Mouse (Mus musculus) embryonic facial prominence, embryonic 10.5 days (tissue): ENCODE data around the gene Ccdc171. TPM values are rescaled to one million over a fixed set of nuclear protein-coding genes. Genes with fewer than 3 reads are reported as not detected.

Source experiments
- DNase-seq: peaks from one replicate; pipeline ENCODE4 v3.0.0-alpha.2; 2017; ENCODE audit warnings: low spot score
- H3K27ac ChIP-seq: fragments of 300-500 bp; sonication (generic); replicated peaks from 2 replicates; pipeline ENCODE4 v1.5.1; 2016; ENCODE audit warnings: mild to moderate bottlenecking
- H3K27me3 ChIP-seq: fragments of 300-500 bp; sonication (generic); replicated peaks from 2 replicates; pipeline ENCODE4 v1.6.1; 2016; ENCODE audit warnings: low read depth, mild to moderate bottlenecking; ENCODE audit not compliant: poor library complexity, severe bottlenecking
- H3K36me3 ChIP-seq: fragments of 300-500 bp; sonication (generic); replicated peaks from 2 replicates; pipeline ENCODE4 v1.6.1; 2016; ENCODE audit warnings: mild to moderate bottlenecking, moderate library complexity
- H3K4me1 ChIP-seq: fragments of 300-500 bp; sonication (generic); 2 replicates; pipeline ENCODE4 v1.6.1; 2016
- H3K4me3 ChIP-seq: fragments of 300-500 bp; sonication (generic); 2 replicates; pipeline ENCODE4 v1.5.1; 2016; ENCODE audit warnings: mild to moderate bottlenecking, moderate library complexity
- H3K9me3 ChIP-seq: fragments of 300-500 bp; sonication (generic); 2 replicates; pipeline ENCODE4 v1.6.1; 2016; ENCODE audit warnings: mild to moderate bottlenecking
- WGBS: fragments of 180-500 bp; shearing (Covaris S2); methylation state at CpG from one replicate; pipeline ENCODE4 v1.1.7; 2016; 5-methylcytosine and 5-hydroxymethylcytosine counted together
- polyA plus RNA-seq: library from polyadenylated mRNA; unstranded; fragments of >200 nt; fragmentation: Nextera tagmentation; extraction: Ambion mirVana; gene quantifications from 2 replicates; pipeline ENCODE4 v1.2.1, GENCODE M21; 2016

The Ccdc171 gene
- polyA plus RNA-seq, 1 experiment from 2014 or later: 6.1 TPM

DNA sequence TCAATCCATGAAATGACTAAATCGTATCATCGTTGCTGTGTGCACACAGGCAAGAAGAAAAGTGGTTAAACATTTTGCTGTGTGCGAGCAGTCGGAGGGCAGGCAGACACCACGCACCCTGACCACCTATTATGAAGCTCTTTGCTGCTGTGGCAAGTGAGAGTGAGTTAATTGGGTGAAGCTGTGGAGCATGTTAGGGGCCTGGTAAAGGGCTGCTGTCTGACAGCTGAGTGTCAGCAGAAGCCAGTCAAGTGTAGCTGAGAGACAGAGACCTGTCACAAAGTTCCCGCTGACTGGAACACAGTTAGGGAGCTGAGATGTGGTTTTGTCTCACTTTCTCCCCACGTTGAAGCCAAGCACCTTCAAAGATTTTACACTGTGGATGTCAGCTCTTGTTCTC, 321.0 kb downstream of the Ccdc171 start:
- no peak for DNase-seq
- 61% methylated on average over 7 of the region's 7 CpGs for WGBS

GRCm38 (mm10) chr4:83853885-83854284, 328.5 kb downstream of the Ccdc171 start:
- Histone ChIP-seq H3K4me3 (no peak overlapping the region), H3K36me3 (no peaks in the 10 kb centered on the region), H3K27ac (no peak overlapping the region), H3K27me3 (no peaks in the 10 kb centered on the region), H3K9me3 (0 out of 2 replicates have a peak, but pooled peaks cover 2% of the 10 kb centered on the region), H3K4me1 (no peaks in the 10 kb centered on the region)
- WGBS: 88% methylated on average over 5 of the region's 5 CpGs
- DNase-seq: no peak

More for the DNA sequence above, 321.0 kb downstream of the Ccdc171 start:
- no peak overlapping the region; the same call in 1 of the 2 replicates for H3K27ac ChIP-seq
- no peak overlapping the region for H3K4me3 ChIP-seq
- H3K36me3 ChIP-seq: no peaks in the 10 kb centered on the region
- no peaks in the 10 kb centered on the region for H3K27me3 ChIP-seq
- peaks cover 16% of the 10 kb centered on the region for H3K4me1 ChIP-seq
- H3K9me3 ChIP-seq: no peaks in the 10 kb centered on the region

GRCm38 (mm10) chr4:83861706-83862105, 336.4 kb downstream of the Ccdc171 start:
- 68% methylated on average over 3 of the region's 3 CpGs for WGBS
- H3K27me3 ChIP-seq: no peaks in the 10 kb centered on the region
- H3K36me3 ChIP-seq: no peaks in the 10 kb centered on the region
- no peak for DNase-seq
- no peak overlapping the region for H3K4me3 ChIP-seq
- H3K4me1 ChIP-seq: peaks cover 5% of the 10 kb centered on the region
- H3K9me3 ChIP-seq: no peaks in the 10 kb centered on the region
- no peak overlapping the region for H3K27ac ChIP-seq

- WGBS: 84% methylated on average over 7 of the region's 7 CpGs
- no peaks in the 10 kb centered on the region for H3K9me3 ChIP-seq
Observed at GRCm38 (mm10) chr4:83862295-83862694, 336.9 kb downstream of the Ccdc171 start.

DNA sequence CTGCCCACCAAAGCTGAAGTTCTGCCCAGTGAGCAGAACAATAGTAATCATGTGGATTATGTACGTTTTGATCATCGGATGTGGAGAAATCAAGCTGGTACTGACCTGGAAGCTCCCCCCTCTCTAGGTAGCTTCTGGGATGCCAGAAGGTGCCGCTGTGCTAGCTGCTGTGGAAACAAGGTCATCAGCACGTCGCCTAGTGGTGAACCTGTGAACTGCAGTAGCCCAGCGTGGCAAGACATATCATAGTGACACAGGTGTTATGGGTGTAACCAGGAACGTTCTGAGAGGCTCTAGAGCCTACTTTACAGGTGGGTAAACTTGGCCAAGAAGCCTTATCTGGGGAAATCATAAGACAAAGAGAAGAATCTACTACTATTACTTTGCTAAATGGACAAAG, 351.3 kb downstream of the Ccdc171 start:
- WGBS: 58% methylated on average over 7 of the region's 7 CpGs
- Histone ChIP-seq H3K27ac (no peak overlapping the region), H3K4me3 (no peak overlapping the region), H3K36me3 (no peaks in the 10 kb centered on the region), H3K9me3 (no peaks in the 10 kb centered on the region), H3K4me1 (peaks cover 18% of the 10 kb centered on the region), H3K27me3 (no peaks in the 10 kb centered on the region)
- no peak for DNase-seq

More at GRCm38 (mm10) chr4:83862295-83862694, 336.9 kb downstream of the Ccdc171 start:
- H3K36me3 ChIP-seq: no peaks in the 10 kb centered on the region
- H3K4me1 ChIP-seq: peaks cover 5% of the 10 kb centered on the region
- H3K27me3 ChIP-seq: no peaks in the 10 kb centered on the region
- H3K4me3 ChIP-seq: no peak overlapping the region
- DNase-seq: no peak
- no peak overlapping the region for H3K27ac ChIP-seq

GRCm38 (mm10) chr4:83878236-83878635, 352.9 kb downstream of the Ccdc171 start:
- WGBS: 79% methylated on average over 8 of the region's 8 CpGs
- Histone ChIP-seq H3K9me3 (no peaks in the 10 kb centered on the region), H3K4me3 (no peak overlapping the region), H3K36me3 (no peaks in the 10 kb centered on the region), H3K27ac (0 out of 2 replicates have a peak overlapping the region, but pooled peaks have one; percentile 4), H3K4me1 (peaks cover 18% of the 10 kb centered on the region), H3K27me3 (no peaks in the 10 kb centered on the region)
- no peak for DNase-seq

DNA sequence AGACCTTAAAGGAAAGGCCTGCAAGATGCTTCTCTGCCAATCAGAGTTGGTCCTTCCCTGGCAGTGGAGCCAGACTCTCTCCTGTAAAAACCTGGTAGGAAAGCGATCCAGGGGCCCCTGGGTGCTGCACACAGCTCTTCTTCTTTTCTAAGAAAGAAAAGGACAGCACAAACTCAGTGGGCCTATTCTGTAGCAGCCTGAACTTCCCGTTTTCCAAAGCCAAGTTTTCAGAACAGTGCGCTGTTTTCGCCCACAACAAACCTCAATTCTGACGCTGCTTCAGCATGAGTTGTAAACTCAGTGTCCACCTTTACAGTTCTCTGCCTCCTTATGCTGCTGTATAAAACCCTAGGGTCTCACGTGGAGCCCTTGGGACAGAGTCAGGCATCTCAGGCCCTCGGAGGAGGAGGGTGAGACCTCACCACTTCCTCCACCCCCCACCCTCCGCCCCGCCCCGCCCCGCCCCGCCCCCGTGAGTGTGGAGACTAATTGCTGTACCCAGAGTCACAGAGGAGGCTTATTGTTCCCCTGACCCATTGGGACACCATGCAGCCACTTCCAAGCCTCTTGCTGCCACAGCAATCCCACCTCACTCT, 363.2 kb downstream of the Ccdc171 start:
- Histone ChIP-seq H3K27ac (0 out of 2 replicates have a peak overlapping the region, but pooled peaks have one; percentile 14), H3K36me3 (no peaks in the 10 kb centered on the region), H3K4me3 (no peak overlapping the region), H3K9me3 (no peaks in the 10 kb centered on the region), H3K4me1 (peaks cover 10% of the 10 kb centered on the region), H3K27me3 (no peaks in the 10 kb centered on the region)
- no peak for DNase-seq
- 52% methylated on average over 13 of the region's 13 CpGs for WGBS

DNA sequence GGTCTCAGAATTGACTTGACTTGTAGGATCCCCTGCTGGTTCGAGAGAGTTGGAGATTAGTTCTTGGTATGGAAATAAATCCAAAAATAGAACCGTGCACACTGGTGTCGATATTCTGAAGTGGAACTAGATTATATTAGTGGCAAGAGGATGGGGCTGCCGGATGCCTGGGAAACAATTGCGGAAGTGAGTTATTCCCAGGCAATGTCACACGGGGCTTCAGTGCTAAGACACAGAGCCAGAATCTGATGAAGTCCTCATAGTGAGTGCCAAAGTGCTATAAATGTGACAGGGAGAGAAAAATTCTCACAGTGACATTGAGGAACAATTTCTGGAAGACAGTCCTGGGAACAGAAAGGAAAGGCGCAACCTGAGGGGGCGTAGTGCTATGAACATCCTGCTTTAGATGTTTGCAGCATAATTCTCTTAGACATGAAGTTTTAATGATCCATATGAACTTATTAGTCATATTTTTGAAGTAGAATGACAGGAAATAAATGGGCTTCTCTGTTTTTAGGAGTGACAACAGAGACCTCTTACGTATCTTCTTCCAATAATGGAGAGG, 376.8 kb downstream of the Ccdc171 start:
- no peaks in the 10 kb centered on the region for H3K36me3 ChIP-seq
- WGBS: 91% methylated on average over 9 of the region's 9 CpGs
- no peak overlapping the region for H3K27ac ChIP-seq
- no peak for DNase-seq
- H3K27me3 ChIP-seq: no peaks in the 10 kb centered on the region
- H3K4me3 ChIP-seq: no peak overlapping the region
- no peaks in the 10 kb centered on the region for H3K9me3 ChIP-seq
- no peaks in the 10 kb centered on the region for H3K4me1 ChIP-seq

Other genes with a start within 250 kb of the Ccdc171 start
- 1.6 and 2.4 TPM in 2 replicates for gene Ttc39b, start 201.3 kb upstream of the Ccdc171 start, polyA plus RNA-seq
- gene Snapc3, start 107.8 kb upstream of the Ccdc171 start, polyA plus RNA-seq: 61.8 and 63.3 TPM in 2 replicates
- gene Psip1, start 39.1 kb upstream of the Ccdc171 start, polyA plus RNA-seq: 259 and 278 TPM in 2 replicates